23 mouse cellular contexts compared by ENCODE assay signal in the genomic region with DNA sequence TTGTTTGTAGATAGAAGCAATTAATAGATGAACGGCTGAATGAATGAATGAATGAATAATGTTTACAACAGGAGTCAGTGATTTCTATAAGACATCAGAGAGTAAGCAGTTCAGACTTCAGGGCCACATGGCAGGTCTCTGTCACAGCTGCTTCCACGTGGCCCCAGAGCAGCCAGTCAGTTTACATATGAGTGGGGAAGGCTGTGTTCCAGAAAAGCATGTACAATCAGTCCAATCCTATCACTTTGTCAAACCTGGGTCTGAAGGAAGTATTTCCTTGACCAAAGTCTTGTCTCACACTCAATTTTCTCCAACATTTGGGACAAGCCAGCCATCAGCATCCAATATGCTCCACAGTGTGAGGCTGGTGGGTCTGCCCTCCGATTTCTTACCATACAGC.
"Had no signal": no experiment of that assay in that cellular context is flagged by ENCODE, and none has a peak within 500 bp of the region (broad histone marks: within the 10 kb centered on the region; RNA-seq: fewer than 3 reads in every experiment).

No protein-coding gene starts in this region.

- H3K9me3 ChIP-seq: limb, embryonic 10.5 days; limb, embryonic 13.5 days; liver, embryonic 12.5 days; liver, embryonic 15.5 days; midbrain, embryonic 13.5 days; neural tube, embryonic 15.5 days had no signal

- DNase-seq: kidney, adult 2 months; kidney, postnatal 25 days; layer of hippocampus, adult 9-11 months; liver; lung, adult 18-20 months; right cerebral cortex, adult 18-20 months; right cerebral cortex, postnatal 14 days; right cerebral cortex, postnatal 4 days; thymus, adult 2 months; thymus, postnatal 14 days; thymus, postnatal 4 days had no signal

- H3K9ac ChIP-seq: limb, embryonic 13.5 days; liver, embryonic 12.5 days; liver, embryonic 15.5 days; midbrain, embryonic 13.5 days; neural tube, embryonic 15.5 days had no signal

- H3K27me3 ChIP-seq: limb, embryonic 13.5 days; liver, embryonic 12.5 days; liver, embryonic 15.5 days; neural tube, embryonic 15.5 days had no signal

- H3K4me3 ChIP-seq: layer of hippocampus, adult 2 months; limb, embryonic 10.5 days; limb, embryonic 13.5 days; liver, embryonic 12.5 days; liver, embryonic 15.5 days; midbrain, embryonic 13.5 days; myocyte; neural tube, embryonic 15.5 days had no signal

- H3K4me1 ChIP-seq: liver, embryonic 12.5 days; liver, embryonic 15.5 days had no signal

- ATAC-seq: intestine, postnatal 0 days; liver, embryonic 12.5 days; midbrain, embryonic 13.5 days had no signal

- H3K4me2 ChIP-seq: limb, embryonic 13.5 days; liver, embryonic 12.5 days; liver, embryonic 15.5 days; midbrain, embryonic 13.5 days; neural tube, embryonic 15.5 days had no signal

- H3K36me3 ChIP-seq: limb, embryonic 10.5 days; limb, embryonic 13.5 days; liver, embryonic 12.5 days; liver, embryonic 15.5 days; midbrain, embryonic 13.5 days; neural tube, embryonic 15.5 days had no signal

- H3K27ac ChIP-seq: kidney, postnatal 0 days; layer of hippocampus, adult 2 months; limb, embryonic 10.5 days; limb, embryonic 13.5 days; liver, embryonic 12.5 days; liver, embryonic 15.5 days; macrophage; neural tube, embryonic 15.5 days; stomach, postnatal 0 days had no signal
